Mouse (Mus musculus) layer of hippocampus, adult 8-10 months (tissue): Measurements from ENCODE around the gene Tnfrsf25. TPM values are rescaled to one million over a fixed set of nuclear protein-coding genes. Genes with fewer than 3 reads are reported as not detected.

Source experiments
- DNase-seq, 2 experiments: peaks; one replicate each; pipeline ENCODE4 v3.0.0; 2022; ENCODE audit warnings: low spot score in 2 of 2
- total RNA-seq, 4 experiments: library from RNA; stranded (reverse); gene quantifications; 2 replicates each; pipeline ENCODE4 v1.2.4; 2022

Gene Tnfrsf25
- total RNA-seq, 4 experiments from 2014 or later = 19.8 to 71.6 (median 34.1) TPM

DNA sequence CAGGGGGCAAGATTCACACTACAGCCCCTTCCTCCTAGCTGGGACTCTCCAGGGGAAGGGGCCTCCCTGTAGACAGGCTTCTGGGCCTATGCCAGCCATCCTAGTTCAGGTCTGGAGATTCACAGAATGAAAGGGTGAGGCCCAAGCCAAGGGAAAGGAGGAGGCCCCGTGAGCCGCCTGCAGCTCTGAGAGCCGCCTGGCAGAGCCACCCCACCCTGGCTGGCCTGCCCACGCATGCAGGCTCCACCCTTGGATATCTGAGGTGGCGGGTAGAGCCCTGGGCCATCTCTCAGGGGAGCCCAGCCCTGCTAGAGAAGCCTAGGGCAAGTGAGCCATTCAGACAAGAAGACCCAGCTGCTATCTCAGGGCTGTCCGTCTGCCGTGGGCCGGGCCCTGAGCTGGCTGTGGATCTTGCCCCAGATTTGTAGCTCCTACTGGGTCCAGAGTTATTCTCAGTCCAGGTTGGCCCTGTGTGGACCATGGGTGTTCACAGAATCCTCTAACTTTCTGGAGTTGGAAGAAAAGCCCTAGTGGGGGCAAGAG, 22.9 kb upstream of the Tnfrsf25 start:
- no peak for DNase-seq

DNA sequence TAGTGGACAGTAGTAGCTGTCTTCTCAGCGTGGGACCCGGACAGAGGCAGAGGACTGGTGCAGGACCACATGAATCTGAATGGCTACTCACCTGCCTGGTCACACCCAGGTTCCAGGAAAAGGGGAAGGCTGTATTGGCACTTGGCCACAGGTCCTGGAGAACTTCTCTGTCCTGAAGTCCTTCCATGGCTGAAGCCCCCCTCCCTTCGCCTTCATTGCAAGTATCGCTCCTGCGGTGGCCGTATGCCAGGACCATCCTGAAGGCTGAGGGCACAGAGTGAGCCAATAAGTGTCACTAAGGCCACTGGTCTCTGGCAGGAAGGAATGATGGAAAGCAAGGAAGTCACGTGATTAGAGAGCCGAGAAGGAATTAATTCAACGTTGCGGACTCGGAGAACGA, 21.5 kb upstream of the Tnfrsf25 start:
- no peak for DNase-seq

DNA sequence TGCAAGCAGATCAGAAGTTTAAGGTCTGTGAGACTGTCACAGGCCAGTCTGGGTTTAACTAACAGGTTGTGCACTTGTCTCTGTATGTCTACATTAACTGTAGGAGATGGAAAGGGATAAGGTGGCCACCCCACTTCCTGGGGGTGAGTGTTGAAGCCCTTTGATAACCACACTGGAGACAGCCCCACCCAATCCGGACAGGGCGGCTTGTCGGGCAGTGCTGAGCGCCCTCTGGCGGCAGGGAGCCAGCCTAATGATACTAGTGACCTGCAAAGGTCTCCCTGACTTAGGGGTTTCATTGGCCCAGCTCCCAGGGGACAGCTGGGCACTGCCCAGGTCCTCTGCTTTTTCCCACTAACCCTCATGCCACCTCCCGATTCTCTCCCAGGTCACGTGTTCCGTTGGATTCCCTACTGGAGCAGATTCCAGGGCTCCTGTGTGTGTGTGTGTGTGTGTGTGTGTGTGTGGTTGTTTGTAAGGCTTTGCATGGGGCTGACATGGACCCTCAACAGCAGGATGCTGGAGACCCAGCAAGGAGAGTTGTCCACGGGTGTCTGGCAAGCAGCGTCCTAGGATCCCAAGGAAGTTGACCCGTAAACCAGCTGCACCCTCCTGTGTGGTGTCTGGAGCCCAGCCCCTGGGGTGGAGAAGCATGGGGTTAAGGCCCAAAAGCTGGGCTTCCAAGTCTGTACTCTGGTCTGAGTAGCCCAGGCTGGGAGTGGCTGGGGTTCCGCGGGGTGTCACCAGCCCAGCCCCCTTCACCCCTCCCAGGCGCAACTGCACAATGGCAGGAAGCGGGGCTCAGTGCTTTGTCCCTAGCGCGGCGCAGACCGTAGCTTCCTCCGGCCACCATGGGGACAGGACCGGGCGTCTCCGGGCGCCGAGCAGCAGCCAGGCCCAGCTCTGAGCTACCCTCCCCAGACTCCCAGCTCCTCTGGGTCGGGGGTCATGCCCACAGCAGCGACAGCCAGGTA, 19.5 kb upstream of the Tnfrsf25 start:
- peak in 1 of 2 experiments; percentile 63 for DNase-seq

DNA sequence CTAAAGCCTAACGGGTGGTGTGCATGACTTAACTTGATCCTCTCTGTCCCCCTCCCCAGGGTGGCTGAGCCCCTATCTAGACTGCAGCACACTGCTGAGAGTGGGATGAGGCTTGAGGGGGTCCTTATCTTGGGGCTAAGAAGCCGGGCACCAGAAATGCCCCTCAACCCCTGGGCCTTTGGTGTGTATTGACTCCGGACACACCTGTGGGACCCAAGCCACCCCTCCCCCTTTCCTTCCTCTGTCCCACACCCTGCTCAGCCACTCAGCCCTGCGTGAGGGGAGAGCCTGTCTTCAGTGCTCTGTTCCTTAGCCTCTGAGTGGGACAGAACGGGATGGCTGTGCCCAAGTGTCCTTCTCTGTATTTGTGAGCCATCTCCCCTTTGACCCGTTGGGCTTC, 18.8 kb upstream of the Tnfrsf25 start:
- no peak for DNase-seq

DNA sequence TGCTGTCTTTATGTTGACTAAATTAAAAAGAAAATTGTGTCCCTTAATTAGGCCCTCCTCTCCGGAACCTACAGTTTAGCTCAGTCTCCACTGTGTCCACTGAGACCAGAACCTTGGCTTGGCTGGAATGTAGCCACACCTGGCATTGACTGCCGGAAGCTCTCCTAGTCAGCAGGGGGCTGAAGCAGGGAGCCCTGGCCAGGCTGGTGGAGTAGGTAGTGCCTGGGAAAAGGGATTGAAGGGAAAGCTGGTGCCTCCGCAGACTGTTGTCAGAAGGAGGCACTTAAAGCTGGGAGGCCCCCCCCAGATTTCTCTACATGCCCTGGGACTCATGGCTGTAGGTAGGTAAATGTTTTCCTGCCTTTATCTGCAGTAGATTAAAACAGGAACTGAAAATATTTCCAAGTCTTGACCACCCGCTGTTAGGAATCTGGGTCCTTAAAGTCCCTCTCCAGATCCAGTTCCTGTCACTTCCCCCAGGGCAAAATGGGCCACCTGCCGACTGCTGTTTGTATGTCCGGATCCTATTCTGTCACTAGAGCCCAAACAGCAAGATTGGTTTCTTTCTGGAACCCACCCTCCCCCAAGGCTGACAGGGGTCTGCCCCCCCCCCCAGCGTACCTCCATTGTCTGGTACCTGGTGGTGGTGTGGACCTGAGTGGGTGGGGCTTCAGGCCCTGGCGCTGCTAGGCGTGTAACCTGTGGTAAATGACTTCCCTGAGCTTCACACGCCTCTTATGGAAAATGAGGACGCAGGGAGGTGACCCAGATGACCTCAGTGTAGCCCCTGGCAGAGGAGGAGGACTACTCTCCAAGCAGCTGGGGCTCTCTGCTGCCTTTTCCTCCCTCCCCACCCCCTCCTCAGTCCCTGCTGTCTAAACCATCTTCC, 17.6 kb upstream of the Tnfrsf25 start:
- no peak for DNase-seq

DNA sequence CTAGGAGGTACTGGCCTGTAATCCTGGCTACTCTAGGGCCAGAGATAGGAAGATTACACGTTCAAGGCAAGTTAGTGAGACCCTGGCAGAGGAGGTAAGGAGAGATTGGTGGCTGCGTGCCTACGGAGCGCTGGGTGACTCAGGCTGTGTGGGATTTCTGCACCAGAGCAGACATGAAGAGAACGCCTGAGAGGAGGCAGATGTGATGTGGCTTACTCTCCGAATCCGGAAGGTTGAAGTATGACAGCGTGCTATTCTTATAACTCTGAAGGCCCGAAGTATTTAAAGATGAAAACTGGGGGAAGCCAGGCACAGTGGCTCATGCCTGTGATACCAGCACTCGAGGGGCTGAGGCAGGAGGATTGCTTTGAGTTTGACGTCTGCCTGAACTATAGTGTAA, 15.2 kb upstream of the Tnfrsf25 start:
- no peak for DNase-seq

GRCm38 (mm10) chr4:152101081-152101653, 14.6 kb upstream of the Tnfrsf25 start:
- DNase-seq = no peak

DNA sequence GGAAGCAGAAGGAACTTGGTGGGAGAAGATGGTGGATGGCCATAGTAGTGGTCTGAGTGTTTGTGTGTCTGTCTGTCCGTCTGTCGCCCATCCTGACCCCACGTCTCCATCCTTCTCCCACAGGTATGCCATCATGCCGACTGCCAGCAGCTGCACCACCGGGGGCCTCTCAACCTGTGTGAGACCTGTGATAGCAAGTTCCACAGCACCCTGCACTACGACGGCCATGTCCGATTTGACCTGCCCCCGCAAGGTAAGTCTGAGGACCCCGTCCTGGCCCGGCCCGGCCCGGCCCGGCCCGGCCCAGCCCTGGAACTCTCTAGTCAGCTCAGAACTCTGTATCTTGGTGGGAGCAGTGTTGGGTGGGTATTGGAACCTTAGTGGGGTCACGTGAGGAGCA, 13.8 kb upstream of the Tnfrsf25 start:
- no peak for DNase-seq

GRCm38 (mm10) chr4:152103025-152103424, 12.7 kb upstream of the Tnfrsf25 start:
- peak in 1 of 2 experiments; percentile 77 for DNase-seq

- DNase-seq = no peak
Observed at GRCm38 (mm10) chr4:152106746-152107145, 9.0 kb upstream of the Tnfrsf25 start.

DNA sequence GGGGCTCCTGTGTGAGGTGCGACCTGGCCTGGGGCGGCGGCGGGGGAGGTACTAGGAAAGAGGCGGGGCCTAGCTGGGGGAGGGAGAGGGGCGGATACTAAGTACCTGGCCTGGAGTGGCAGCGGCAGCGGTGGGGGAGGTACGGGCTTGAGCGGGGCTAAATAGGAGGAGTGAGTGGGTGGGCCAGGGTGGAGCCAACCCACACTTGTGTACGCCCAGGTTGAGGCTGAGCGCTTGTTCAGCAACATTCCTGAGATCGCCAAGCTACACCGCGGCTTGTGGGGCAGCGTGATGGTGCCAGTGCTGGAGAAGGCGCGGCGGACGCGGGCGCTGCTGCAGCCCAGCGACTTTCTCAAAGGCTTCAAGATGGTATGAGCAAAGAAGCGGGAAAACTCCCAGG, 8.2 kb upstream of the Tnfrsf25 start:
- no peak for DNase-seq

DNA sequence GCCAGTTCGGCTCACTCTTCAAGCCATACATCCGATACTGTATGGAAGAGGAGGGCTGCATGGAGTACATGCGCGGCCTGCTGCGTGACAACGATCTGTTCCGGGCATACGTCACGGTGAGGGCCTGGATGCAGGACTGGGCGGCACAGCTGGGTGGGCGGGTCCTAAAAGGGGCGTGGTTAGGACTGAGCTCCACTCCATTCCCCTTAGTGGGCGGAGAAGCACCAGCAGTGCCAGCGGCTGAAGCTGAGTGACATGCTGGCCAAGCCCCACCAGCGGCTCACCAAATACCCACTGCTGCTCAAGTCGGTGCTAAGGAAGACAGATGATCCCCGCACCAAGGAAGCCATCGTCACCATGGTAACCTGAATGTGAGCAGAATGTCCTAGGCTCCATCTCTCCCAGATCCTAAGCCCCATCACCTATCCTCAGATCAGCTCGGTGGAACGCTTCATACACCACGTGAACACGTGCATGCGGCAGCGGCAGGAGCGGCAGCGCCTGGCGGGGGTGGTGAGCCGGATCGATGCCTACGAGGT, 7.7 kb upstream of the Tnfrsf25 start:
- DNase-seq = peak; percentile 68

DNA sequence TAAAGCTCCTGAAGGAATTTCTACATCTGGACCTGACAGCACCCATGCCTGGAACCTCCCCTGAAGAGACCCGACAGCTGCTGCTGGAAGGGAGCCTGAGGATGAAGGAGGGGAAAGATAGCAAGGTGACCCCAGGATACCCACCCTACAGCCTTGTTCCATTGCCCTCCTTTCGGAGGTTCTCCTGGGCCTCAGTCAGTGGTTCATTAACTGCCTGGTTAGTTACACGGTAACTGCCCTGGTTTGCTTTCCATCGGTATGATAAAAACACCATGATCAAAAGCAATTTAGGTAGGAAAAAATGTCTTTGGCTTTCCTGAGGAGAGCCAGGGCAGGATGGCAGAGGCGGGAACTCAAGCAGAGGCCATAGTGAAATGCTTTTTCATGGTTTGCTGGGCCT, 7.1 kb upstream of the Tnfrsf25 start:
- DNase-seq = no peak

- DNase-seq = no peak
Observed at GRCm38 (mm10) chr4:152109509-152109908, 6.2 kb upstream of the Tnfrsf25 start.

GRCm38 (mm10) chr4:152110689-152111088, 5.0 kb upstream of the Tnfrsf25 start:
- DNase-seq = no peak

GRCm38 (mm10) chr4:152112329-152112728, 3.4 kb upstream of the Tnfrsf25 start:
- DNase-seq = no peak

DNA sequence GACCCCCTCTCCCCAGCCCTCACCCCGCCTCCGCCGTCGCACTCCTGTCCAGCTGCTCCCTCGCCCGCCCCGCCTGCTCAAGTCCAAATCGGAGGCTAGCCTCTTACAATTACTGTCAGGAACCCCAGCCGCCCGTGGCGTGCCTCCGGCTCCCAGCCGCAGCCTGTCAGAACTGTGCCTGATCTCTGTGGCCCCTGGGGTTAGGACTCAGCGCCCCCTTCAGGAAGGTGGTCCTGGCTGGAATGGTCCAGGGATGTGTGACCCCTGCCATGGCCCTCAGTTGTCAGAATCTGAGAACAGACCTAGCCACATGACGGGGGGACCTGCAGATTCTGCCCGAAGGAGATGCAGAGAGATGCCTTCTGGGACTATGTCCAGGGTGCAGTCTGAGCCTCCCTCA, 1.7 kb upstream of the Tnfrsf25 start:
- no peak for DNase-seq

- DNase-seq = no peak
Observed at GRCm38 (mm10) chr4:152117538-152117937, 1.8 kb downstream of the Tnfrsf25 start.

GRCm38 (mm10) chr4:152119396-152120292, 3.9 kb downstream of the Tnfrsf25 start:
- DNase-seq = peak in 1 of 2 experiments; percentile 56
